Mouse (Mus musculus) heart, adult 2 months (tissue): ENCODE results near the gene Rtn1.

Experiments
- CTCF ChIP-seq: fragments of 200-600 bp; IDR thresholded peaks from 2 replicates; pipeline ENCODE4 v1.8.1; 2022; ENCODE audit warnings: antibody characterized with exemption, mild to moderate bottlenecking, moderate library complexity
- EP300 ChIP-seq: fragments of 200-500 bp; IDR thresholded peaks from 2 replicates; pipeline ENCODE4 v1.6.1; 2011; ENCODE audit warnings: low read depth, low read length, control low read depth; ENCODE audit not compliant: insufficient read depth
- POLR2A ChIP-seq: fragments of 200-500 bp; IDR thresholded peaks from 2 replicates; pipeline ENCODE4 v1.6.1; 2011; ENCODE audit warnings: mild to moderate bottlenecking, low read depth, low read length, control low read depth; ENCODE audit not compliant: insufficient read depth

DNA sequence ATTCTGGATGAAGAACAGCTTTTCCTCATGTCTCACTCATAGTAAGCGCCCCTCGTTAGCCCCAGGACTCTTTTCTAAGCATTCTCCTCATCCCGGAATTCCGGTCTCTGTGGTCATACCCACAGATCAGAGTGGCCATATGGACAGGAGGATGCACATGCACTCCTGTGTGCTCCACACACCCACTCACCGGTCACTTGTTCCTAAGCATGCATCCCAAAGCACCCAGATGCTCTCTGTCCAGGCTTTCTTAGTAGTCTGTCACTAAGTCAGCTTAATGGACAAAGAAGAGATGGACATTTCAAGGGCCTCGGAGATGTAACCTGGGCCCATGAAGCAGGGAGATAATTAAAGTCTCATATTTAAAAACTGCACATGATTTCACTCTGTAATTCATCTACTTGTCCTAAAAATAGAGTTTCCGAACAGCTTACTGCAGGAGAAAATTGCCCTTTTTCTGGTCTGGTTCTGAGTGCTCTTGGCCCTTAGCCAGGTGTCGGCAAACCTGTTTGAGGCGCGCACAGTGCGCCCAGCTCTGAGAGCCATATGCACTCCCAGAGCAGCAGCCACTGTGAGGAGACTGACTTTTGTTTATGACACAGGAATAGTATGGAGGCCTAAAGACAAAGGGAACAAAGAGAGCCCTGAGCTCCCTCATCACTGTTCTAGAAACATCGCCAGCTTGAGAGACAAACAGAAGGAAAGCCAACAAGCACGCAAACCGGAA is 19.3 kb downstream of the Rtn1 start:
- TF ChIP-seq CTCF (no peak), EP300 (no peak), POLR2A (no peak)
